Mouse (Mus musculus): ENCODE data around the gene Wdpcp.

Wdpcp gene

GRCm38 (mm10) chr11:21569456-21570108, 2.5 kb upstream of the Wdpcp start:
- DNase-seq = no peak

- DNase-seq = no peak
These were observed 1.9 kb upstream of the Wdpcp start for GRCm38 (mm10) chr11:21570109-21570474.

GRCm38 (mm10) chr11:21570973-21571372, 1.1 kb upstream of the Wdpcp start:
- DNase-seq = peak; percentile 18

GRCm38 (mm10) chr11:21581472-21581871, 9.4 kb downstream of the Wdpcp start:
- no peak for DNase-seq

GRCm38 (mm10) chr11:21583286-21583685, 11.3 kb downstream of the Wdpcp start:
- DNase-seq = no peak

- DNase-seq = no peak
These were observed 30.5 kb downstream of the Wdpcp start for GRCm38 (mm10) chr11:21602497-21602896.

GRCm38 (mm10) chr11:21615915-21616314, 43.9 kb downstream of the Wdpcp start:
- DNase-seq = no peak

- no peak for DNase-seq
These were observed 62.3 kb downstream of the Wdpcp start for GRCm38 (mm10) chr11:21634171-21634907.

- DNase-seq = no peak
These were observed 66.3 kb downstream of the Wdpcp start for GRCm38 (mm10) chr11:21638341-21638740.

- no peak for DNase-seq
These were observed 67.5 kb downstream of the Wdpcp start for GRCm38 (mm10) chr11:21639534-21639933.

- DNase-seq = no peak
These were observed 72.2 kb downstream of the Wdpcp start for GRCm38 (mm10) chr11:21644231-21644630.

- no peak for DNase-seq
These were observed 74.1 kb downstream of the Wdpcp start for GRCm38 (mm10) chr11:21646136-21646535.

- DNase-seq = no peak
These were observed 87.0 kb downstream of the Wdpcp start for GRCm38 (mm10) chr11:21658985-21659384.

GRCm38 (mm10) chr11:21677034-21677433, 105.0 kb downstream of the Wdpcp start:
- DNase-seq = no peak

- no peak for DNase-seq
These were observed 116.4 kb downstream of the Wdpcp start for GRCm38 (mm10) chr11:21688441-21688840.

- DNase-seq = no peak
These were observed 118.7 kb downstream of the Wdpcp start for GRCm38 (mm10) chr11:21690730-21691129.

- no peak for DNase-seq
These were observed 122.1 kb downstream of the Wdpcp start for GRCm38 (mm10) chr11:21694087-21694486.

- DNase-seq = no peak
These were observed 125.6 kb downstream of the Wdpcp start for GRCm38 (mm10) chr11:21697642-21698041.

GRCm38 (mm10) chr11:21713508-21713907, 141.5 kb downstream of the Wdpcp start:
- no peak for DNase-seq

- no peak for DNase-seq
These were observed 142.0 kb downstream of the Wdpcp start for GRCm38 (mm10) chr11:21714065-21714464.

- DNase-seq = no peak
These were observed 154.3 kb downstream of the Wdpcp start for GRCm38 (mm10) chr11:21726329-21726728.

GRCm38 (mm10) chr11:21729056-21729455, 157.0 kb downstream of the Wdpcp start:
- DNase-seq = no peak

GRCm38 (mm10) chr11:21729961-21730360, 157.9 kb downstream of the Wdpcp start:
- no peak for DNase-seq

- DNase-seq = no peak
These were observed 163.2 kb downstream of the Wdpcp start for GRCm38 (mm10) chr11:21735272-21735671.

- DNase-seq = no peak
These were observed 177.5 kb downstream of the Wdpcp start for GRCm38 (mm10) chr11:21749487-21749886.
